Mouse (Mus musculus): ENCODE results near the gene Tns3.
"Not testable (repeated sequence)": the region's sequence is repeated elsewhere in the genome, so short reads cannot be mapped to it uniquely, and the experiment has no call there.

Gene Tns3

GRCm38 (mm10) chr11:8569232-8570028 lies 94.9 kb downstream of the Tns3 start:
- no peak for DNase-seq

GRCm38 (mm10) chr11:8568829-8569228 lies 95.5 kb downstream of the Tns3 start:
- no peak for DNase-seq

GRCm38 (mm10) chr11:8566250-8566853 lies 98.0 kb downstream of the Tns3 start:
- DNase-seq: no peak

GRCm38 (mm10) chr11:8558761-8559282 lies 105.5 kb downstream of the Tns3 start:
- no peak for DNase-seq

GRCm38 (mm10) chr11:8558258-8558657 lies 106.1 kb downstream of the Tns3 start:
- no peak for DNase-seq

DNA sequence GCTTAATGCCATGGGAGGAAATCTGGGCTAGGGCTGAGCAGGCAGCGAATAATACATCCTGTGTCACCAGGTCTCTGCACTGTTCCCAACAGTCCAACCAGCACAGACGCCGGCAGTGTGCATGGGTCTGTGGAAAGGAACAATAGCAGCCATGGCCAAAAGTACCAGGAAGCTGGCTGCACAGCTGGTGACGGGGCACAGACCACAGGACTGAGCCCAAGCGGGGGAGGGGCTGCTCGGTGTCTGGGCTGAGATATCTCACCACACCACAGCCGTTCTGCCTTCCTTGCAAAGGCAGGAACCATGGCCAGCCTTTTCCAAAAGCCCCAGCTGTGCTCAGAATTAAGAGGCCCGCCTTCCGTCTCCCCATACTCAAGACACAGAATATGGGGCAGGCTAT lies 107.3 kb downstream of the Tns3 start:
- DNase-seq: peak; percentile 49

- DNase-seq: no peak
Observed at GRCm38 (mm10) chr11:8551710-8552109, 112.6 kb downstream of the Tns3 start.

DNA sequence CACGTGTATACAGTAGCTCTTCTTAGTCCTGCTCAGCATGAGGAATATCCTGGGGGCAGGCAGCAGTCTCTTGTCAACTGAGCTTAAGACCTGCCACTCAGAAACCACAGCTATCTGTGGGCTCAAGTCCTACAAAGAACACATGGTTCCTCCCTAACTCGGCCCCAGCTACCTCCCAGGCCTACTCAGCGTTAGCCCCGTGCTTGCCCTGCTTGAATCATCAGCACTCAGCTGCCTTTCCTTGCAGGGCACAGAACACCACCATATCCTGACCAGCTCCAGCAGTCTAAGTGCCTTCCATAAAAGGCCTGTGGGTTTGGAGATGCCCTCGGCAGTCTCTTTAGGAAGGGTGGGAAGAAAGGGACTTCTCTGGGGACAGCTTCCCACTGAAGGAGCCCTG lies 116.7 kb downstream of the Tns3 start:
- no peak for DNase-seq

DNA sequence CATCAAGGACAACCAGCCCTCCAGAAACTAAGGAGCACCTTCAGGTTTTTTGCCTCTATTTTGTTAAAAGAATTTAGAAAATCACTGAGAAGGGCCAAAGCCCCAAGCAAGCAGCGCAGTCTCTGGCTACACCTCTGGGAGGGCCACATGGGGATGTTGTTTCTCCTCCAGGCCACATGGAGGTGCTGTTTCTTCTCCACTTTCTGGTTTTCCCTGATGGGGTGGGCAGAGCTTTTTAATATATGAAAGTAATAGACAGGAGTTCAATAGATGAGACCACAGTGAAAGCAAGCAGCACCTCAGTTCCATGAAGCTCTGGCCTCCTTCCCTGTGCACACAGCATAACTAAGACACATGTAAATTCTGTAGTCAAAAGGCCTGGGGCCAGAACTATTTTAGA lies 118.5 kb downstream of the Tns3 start:
- DNase-seq: no peak

- DNase-seq: no peak
Observed at GRCm38 (mm10) chr11:8544355-8544754, 120.0 kb downstream of the Tns3 start.

- DNase-seq: no peak
Observed at GRCm38 (mm10) chr11:8541222-8541815, 123.0 kb downstream of the Tns3 start.

- no peak for DNase-seq
Observed at GRCm38 (mm10) chr11:8539593-8540265, 124.6 kb downstream of the Tns3 start.

DNA sequence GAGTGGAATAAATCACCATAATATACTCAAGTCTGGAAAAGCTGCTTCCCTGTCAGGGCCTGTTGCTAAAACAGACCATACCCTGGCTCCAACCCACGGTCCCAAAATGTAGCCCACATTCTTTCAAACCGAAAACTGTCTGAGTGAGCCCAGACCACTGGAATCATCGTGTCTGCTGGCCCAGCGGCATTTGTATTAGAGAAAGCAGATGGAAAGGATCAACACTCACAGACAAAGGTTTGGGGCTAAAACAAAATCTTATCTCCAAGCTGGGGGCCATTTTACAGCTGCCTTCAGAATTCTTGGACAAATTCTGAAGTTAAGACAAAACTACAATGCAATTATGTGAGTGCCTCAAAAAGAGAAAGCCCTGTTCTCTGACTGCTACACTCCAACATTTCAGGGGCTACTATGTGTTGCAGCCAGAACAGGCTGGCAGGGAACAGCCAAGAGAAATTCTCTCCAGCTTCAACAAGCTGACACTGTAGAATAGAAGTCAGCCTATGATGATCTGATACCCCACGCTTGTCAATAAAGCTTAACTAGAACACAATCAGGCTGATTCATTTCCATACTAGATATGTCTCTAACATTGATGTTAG lies 127.2 kb downstream of the Tns3 start:
- DNase-seq: no peak

GRCm38 (mm10) chr11:8534893-8535292 lies 129.4 kb downstream of the Tns3 start:
- peak; percentile 61 for DNase-seq

GRCm38 (mm10) chr11:8532771-8533170 lies 131.6 kb downstream of the Tns3 start:
- DNase-seq: not testable (repeated sequence)

DNA sequence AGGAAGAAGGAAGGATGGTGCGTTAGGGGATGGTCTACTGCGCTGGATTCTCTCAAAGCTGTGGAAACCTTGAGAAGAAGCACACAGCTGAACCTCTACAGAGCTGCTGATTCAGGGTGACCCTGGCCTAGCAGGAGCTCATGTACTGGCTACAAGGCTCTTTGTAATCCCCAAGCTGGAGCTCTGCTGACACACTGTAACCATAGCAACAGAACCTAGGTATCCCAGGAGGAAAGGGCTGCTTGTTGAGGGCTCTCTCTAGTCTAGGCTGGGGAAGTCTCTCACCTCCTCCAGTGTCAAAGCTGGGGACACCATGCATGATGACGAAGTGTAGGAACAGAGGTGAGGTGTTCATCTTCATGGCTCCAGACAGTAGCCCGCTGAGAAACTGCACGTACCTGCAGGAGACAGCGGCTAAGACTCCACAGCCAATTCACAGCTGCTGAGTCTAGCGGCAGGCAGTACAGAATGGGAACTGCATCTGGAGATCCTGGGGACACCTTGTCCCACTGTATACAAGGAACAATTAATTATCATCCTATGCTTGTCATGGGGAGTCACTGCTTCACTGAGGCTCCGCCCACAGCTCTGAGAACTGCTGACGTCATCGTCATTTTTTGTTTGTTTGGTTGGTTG lies 132.1 kb downstream of the Tns3 start:
- DNase-seq: no peak

DNA sequence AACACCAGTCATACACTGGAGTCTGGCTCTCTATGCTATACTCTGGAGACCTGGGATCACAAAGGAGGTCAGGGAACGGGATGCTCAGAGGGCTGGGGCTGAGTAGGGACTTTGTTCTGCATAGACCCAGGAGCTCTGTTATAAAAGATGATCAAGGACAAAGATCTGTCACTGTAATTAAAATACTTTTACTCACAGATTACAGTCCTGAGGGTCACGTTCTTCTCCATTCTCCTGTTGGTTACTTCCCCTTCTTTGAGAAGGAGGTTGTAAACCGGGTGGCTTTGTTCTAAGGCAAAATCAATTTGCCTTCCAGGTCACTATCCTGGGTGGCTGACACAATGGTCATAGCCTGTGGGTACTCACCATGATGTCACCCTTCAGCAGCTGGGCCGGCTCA lies 133.8 kb downstream of the Tns3 start:
- DNase-seq: no peak

GRCm38 (mm10) chr11:8530036-8530435 lies 134.3 kb downstream of the Tns3 start:
- no peak for DNase-seq

- DNase-seq: no peak
Observed at GRCm38 (mm10) chr11:8525463-8526145, 138.7 kb downstream of the Tns3 start.

GRCm38 (mm10) chr11:8523344-8524126 lies 140.8 kb downstream of the Tns3 start:
- peak; percentile 69 for DNase-seq
